Mouse (Mus musculus): ENCODE data around the gene Scgb1b11. TPM values are rescaled to one million over a fixed set of nuclear protein-coding genes. Genes with fewer than 3 reads are reported as not detected.
"Not testable (repeated sequence)": the region's sequence is repeated elsewhere in the genome, so short reads cannot be mapped to it uniquely, and the experiment has no call there.

Scgb1b11 gene
- not detected in 2 replicates for polyA plus RNA-seq (2014; fragmentation: Nextera tagmentation; extraction: Ambion mirVana)

- H3K9ac ChIP-seq (ENCODE audit: low read length); H3K27ac ChIP-seq (ENCODE audit: low read depth, low read length); ATAC-seq (ENCODE audit: low FRiP score); DNase-seq (ENCODE audit: low spot score, missing footprints); H3K9me3 ChIP-seq (ENCODE audit: control insufficient read depth, low read length); H3K4me2 ChIP-seq; H3K4me3 ChIP-seq (ENCODE audit: low read depth, low read length); H3K36me3 ChIP-seq (ENCODE audit: control insufficient read depth, insufficient read depth, low read length); H3K27me3 ChIP-seq (ENCODE audit: control insufficient read depth, insufficient read depth, low read length); H3K4me1 ChIP-seq (ENCODE audit: control insufficient read depth, insufficient read depth, low read length): not testable (repeated sequence)
- WGBS = no CpG with 5 or more reads among the region's 2 CpGs
Observed at GRCm38 (mm10) chr7:32222540-32222939, at the start of gene Scgb1b11. TSS of gene Scgb1b11 (plus strand) at chr7:32222840.

GRCm38 (mm10) chr7:32211045-32211444, 11.6 kb upstream of the Scgb1b11 start, which contains the start of gene Scgb2b11:
TSS of gene Scgb2b11 (minus strand) at chr7:32211145.
- H3K9ac ChIP-seq (ENCODE audit: low read length); H3K9me3 ChIP-seq (ENCODE audit: control insufficient read depth, low read length); H3K27ac ChIP-seq (ENCODE audit: low read depth, low read length); DNase-seq (ENCODE audit: low spot score, missing footprints); ATAC-seq (ENCODE audit: low FRiP score); H3K4me2 ChIP-seq; H3K27me3 ChIP-seq (ENCODE audit: control insufficient read depth, insufficient read depth, low read length); H3K36me3 ChIP-seq (ENCODE audit: control insufficient read depth, insufficient read depth, low read length); H3K4me3 ChIP-seq (ENCODE audit: low read depth, low read length); H3K4me1 ChIP-seq (ENCODE audit: control insufficient read depth, insufficient read depth, low read length): not testable (repeated sequence)
- 89% methylated on average over 2 of the region's 2 CpGs for WGBS

Other genes starting within 250 kb of the Scgb1b11 start
- gene Scgb1b10, start 122.0 kb upstream of the Scgb1b11 start, polyA plus RNA-seq (2014; fragmentation: Nextera tagmentation; extraction: Ambion mirVana) = not detected in 2 replicates
- not detected in 2 replicates for gene Scgb2b11, start 11.7 kb upstream of the Scgb1b11 start, polyA plus RNA-seq (2014; fragmentation: Nextera tagmentation; extraction: Ambion mirVana)
- not detected in 2 replicates for gene Scgb2b12, start 104.4 kb downstream of the Scgb1b11 start, polyA plus RNA-seq (2014; fragmentation: Nextera tagmentation; extraction: Ambion mirVana)
- not detected in 2 replicates for gene Scgb1b12, start 111.3 kb downstream of the Scgb1b11 start, polyA plus RNA-seq (2014; fragmentation: Nextera tagmentation; extraction: Ambion mirVana)
- not detected in 2 replicates for gene Scgb1b29, start 218.7 kb downstream of the Scgb1b11 start, polyA plus RNA-seq (2014; fragmentation: Nextera tagmentation; extraction: Ambion mirVana)

Data from midbrain, embryonic 11.5 days (tissue).